In the genomic region with DNA sequence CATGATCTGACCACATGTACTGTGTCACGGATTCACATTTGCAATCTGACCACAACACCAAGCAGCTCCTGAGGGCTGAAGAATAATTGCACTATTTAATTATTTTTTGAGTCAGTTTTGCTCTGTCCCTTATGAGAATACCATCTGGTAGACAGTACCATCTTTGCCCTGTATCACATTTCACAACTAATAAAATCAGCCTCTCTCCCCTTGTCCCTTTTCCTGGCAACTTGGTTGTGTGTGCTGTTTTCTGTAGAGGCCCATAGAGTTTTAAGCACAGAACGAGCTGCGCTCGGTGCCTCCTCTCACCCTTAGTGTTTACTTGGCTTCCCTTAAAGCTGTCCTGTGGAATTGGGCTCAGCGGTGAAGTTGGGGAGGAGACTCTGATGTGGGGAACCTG, we compare ENCODE assay signal across 22 mouse cellular contexts.
"Had no signal": no experiment of that assay in that cellular context is flagged by ENCODE, and none has a peak within 500 bp of the region (broad histone marks: within the 10 kb centered on the region; RNA-seq: fewer than 3 reads in every experiment).

No protein-coding gene starts in this region.

- H3K9me3 ChIP-seq: heart, embryonic 10.5 days; heart, embryonic 12.5 days; hindbrain, embryonic 13.5 days; hindbrain, embryonic 15.5 days; limb, embryonic 13.5 days; limb, embryonic 15.5 days; liver, embryonic 12.5 days had no signal

- H3K4me2 ChIP-seq: heart, embryonic 12.5 days; hindbrain, embryonic 13.5 days; hindbrain, embryonic 15.5 days; limb, embryonic 13.5 days; limb, embryonic 15.5 days; liver, embryonic 12.5 days had no signal

- DNase-seq: gastrocnemius, postnatal 14 days; gastrocnemius, postnatal 36 days; heart, adult 18-20 months; heart, postnatal 10 days; heart, postnatal 36 days; kidney, adult 11 months; kidney, adult 8-10 months; kidney, postnatal 10 days; kidney, postnatal 25 days; layer of hippocampus, adult 9-11 months; layer of hippocampus, postnatal 36 days; left cerebral cortex, postnatal 4 days had no signal

- ATAC-seq: hindbrain, postnatal 0 days; intestine, embryonic 16.5 days; liver, embryonic 12.5 days had no signal

- H3K4me3 ChIP-seq: heart, embryonic 10.5 days; heart, embryonic 12.5 days; hindbrain, embryonic 13.5 days; hindbrain, embryonic 15.5 days; limb, embryonic 13.5 days; limb, embryonic 15.5 days; liver, embryonic 12.5 days had no signal

- H3K27me3 ChIP-seq: heart, embryonic 12.5 days; hindbrain, embryonic 13.5 days; hindbrain, embryonic 15.5 days; limb, embryonic 15.5 days; liver, embryonic 12.5 days had no signal

- H3K9ac ChIP-seq: heart, embryonic 12.5 days; hindbrain, embryonic 13.5 days; hindbrain, embryonic 15.5 days; limb, embryonic 13.5 days; limb, embryonic 15.5 days; liver, embryonic 12.5 days; liver, embryonic 14.5 days had no signal

- H3K4me1 ChIP-seq: heart, embryonic 10.5 days; heart, embryonic 12.5 days; hindbrain, embryonic 15.5 days; limb, embryonic 15.5 days; liver, embryonic 12.5 days had no signal

- H3K27ac ChIP-seq: heart, embryonic 10.5 days; hindbrain, embryonic 13.5 days; hindbrain, embryonic 15.5 days; hindbrain, postnatal 0 days; limb, embryonic 13.5 days; limb, embryonic 15.5 days; liver, embryonic 12.5 days; liver, embryonic 14.5 days had no signal

- H3K36me3 ChIP-seq: heart, embryonic 10.5 days; heart, embryonic 12.5 days; hindbrain, embryonic 13.5 days; hindbrain, embryonic 15.5 days; limb, embryonic 13.5 days; limb, embryonic 15.5 days; liver, embryonic 12.5 days had no signal
